ENCODE assay signal across 14 mouse cellular contexts in genomic region chr4:104760878-104761624, GRCm38 (mm10). TPM values are rescaled to one million over a fixed set of nuclear protein-coding genes. Genes with fewer than 3 reads are reported as not detected.
DNase-seq lines count a peak whose midpoint lies in the region; ATAC-seq lines count a peak whose summit lies in the region.
"Had no signal": no experiment of that assay in that cellular context is flagged by ENCODE, and none has a peak within 500 bp of the region (broad histone marks: within the 10 kb centered on the region; RNA-seq: fewer than 3 reads in every experiment).

No protein-coding gene starts in this region.

- peak overlapping the region; percentile 39; the same call in 1 of the 2 replicates for H3K9ac ChIP-seq in midbrain, embryonic 13.5 days (replicated peaks)

- H3K36me3 ChIP-seq in hindbrain, embryonic 10.5 days: no peaks in the 10 kb centered on the region
- H3K36me3 ChIP-seq in midbrain, embryonic 13.5 days: no peaks in the 10 kb centered on the region

- peak; percentile 30 to 34 for DNase-seq in left cerebral cortex, postnatal 10 days (ENCODE audit: extremely low spot score in 1 of 2, low spot score in 2 of 2)
- DNase-seq in left cerebral cortex, adult 8-10 months (ENCODE audit: low spot score in 2 of 2): no peak
- peak; percentile 15 for DNase-seq in hindbrain, embryonic 10.5 days (ENCODE audit: low spot score)
- DNase-seq in right cerebral cortex, postnatal 25 days: peak; percentile 24
- no peak for DNase-seq in adrenal gland, postnatal 4 days (ENCODE audit: low spot score in 2 of 2)
- DNase-seq in gastrocnemius, adult 18-20 months (ENCODE audit: low spot score): no peak
- no peak for DNase-seq in layer of hippocampus, adult 11-12 months (ENCODE audit: low spot score)
- DNase-seq: gastrocnemius, postnatal 10 days; layer of hippocampus, adult 9-11 months; spleen, adult 18-20 months; thymus, postnatal 36 days had no signal

- intact Hi-C loops in left cerebral cortex, postnatal 10 days (cut with DNase I): no loop called here

- peak overlapping the region; percentile 41 for H3K27ac ChIP-seq in hindbrain, embryonic 10.5 days
- peak overlapping the region; percentile 85 for H3K27ac ChIP-seq in midbrain, embryonic 13.5 days

- H3K4me2 ChIP-seq in midbrain, embryonic 13.5 days (replicated peaks): peak overlapping the region; percentile 44

- no peaks in the 10 kb centered on the region for H3K9me3 ChIP-seq in hindbrain, embryonic 10.5 days
- H3K9me3 ChIP-seq in midbrain, embryonic 13.5 days: no peaks in the 10 kb centered on the region

- H3K4me1 ChIP-seq in hindbrain, embryonic 10.5 days (replicated peaks): peaks cover 10% of the 10 kb centered on the region
- H3K4me1 ChIP-seq in midbrain, embryonic 13.5 days (replicated peaks): peaks cover 30% of the 10 kb centered on the region

- 66% methylated on average over 13 of the region's 13 CpGs for WGBS in hindbrain, embryonic 10.5 days
- 18% methylated on average over 13 of the region's 13 CpGs for WGBS in midbrain, embryonic 13.5 days

- H3K27me3 ChIP-seq in hindbrain, embryonic 10.5 days (ENCODE audit: insufficient read depth, poor library complexity, severe bottlenecking): 0 out of 2 replicates have a peak, but pooled peaks cover 3% of the 10 kb centered on the region
- no peaks in the 10 kb centered on the region for H3K27me3 ChIP-seq in midbrain, embryonic 13.5 days

- peak; percentile 95 for ATAC-seq in midbrain, embryonic 13.5 days

- no peak overlapping the region for H3K4me3 ChIP-seq in hindbrain, embryonic 10.5 days
- no peak overlapping the region for H3K4me3 ChIP-seq in midbrain, embryonic 13.5 days (replicated peaks)

RNA-seq across cellular contexts. Expression of gene C8b, which starts 5.1 kb away (rescaled TPM):
- under 1 TPM; 0.26 to 0.54 TPM for total RNA-seq in left cerebral cortex, postnatal 10 days (2021)
- under 1 TPM in 2 of 4 experiments, not detected in 2; 0.21 to 0.49 TPM for total RNA-seq in left cerebral cortex, adult 8-10 months (2022)
- 0.25 TPM in 1 of 2 replicates, not detected in the other for polyA plus RNA-seq in hindbrain, embryonic 10.5 days (2016; fragmentation: Nextera tagmentation; extraction: Ambion mirVana)
- polyA plus RNA-seq in midbrain, embryonic 13.5 days (2015; fragmentation: Nextera tagmentation; extraction: Ambion mirVana): not detected in 2 replicates
- 10 to 100 TPM in 1 of 2 experiments, under 1 TPM in 1; 0.36 to 13.0 TPM for total RNA-seq in adrenal gland, postnatal 4 days (2021)
- total RNA-seq in gastrocnemius, adult 18-20 months (2021): under 1 TPM in 1 of 2 experiments, not detected in 1; 0.12 TPM
- total RNA-seq: gastrocnemius, postnatal 10 days; hematopoietic stem cell, adult 5-6 weeks; monocyte, adult 5-6 weeks had no signal

Comparison
In these comparisons a context has a peak if more than half of its experiments do, and no peak if none do; other contexts are left out.
1. DNase-seq: peak in left cerebral cortex, postnatal 10 days (2 of 2), hindbrain, embryonic 10.5 days (single experiment) and right cerebral cortex, postnatal 25 days (single experiment); none in left cerebral cortex, adult 8-10 months (0 of 2), adrenal gland, postnatal 4 days (0 of 2), gastrocnemius, adult 18-20 months (single experiment) and layer of hippocampus, adult 11-12 months (single experiment).